Mouse (Mus musculus): ENCODE results near the gene Pck2. TPM values are rescaled to one million over a fixed set of nuclear protein-coding genes. Genes with fewer than 3 reads are reported as not detected.

Gene Pck2
- polyA plus RNA-seq, 1 experiment from 2014 or later: 19.2 TPM

DNA sequence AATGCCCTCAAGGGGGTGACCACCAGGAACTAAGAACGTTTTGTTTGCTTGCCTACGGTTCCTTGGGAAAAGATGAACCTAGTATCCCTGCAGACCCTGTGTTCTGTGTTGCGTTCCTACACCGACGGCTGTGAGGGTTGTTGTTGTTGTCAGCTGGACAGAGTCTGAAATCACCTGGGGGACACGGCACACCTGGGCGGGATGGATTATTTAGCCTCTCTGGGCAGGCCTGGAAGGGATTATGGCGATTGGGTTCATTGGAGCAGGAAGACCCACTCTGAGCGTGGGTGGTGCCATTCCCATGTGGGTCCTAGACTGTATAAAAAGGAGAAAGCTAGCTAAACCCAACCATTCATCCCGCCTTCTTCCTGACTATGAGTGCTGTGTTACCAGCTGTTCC is 21.8 kb downstream of the Pck2 start:
- DNase-seq (ENCODE audit: low spot score) (no peak), ATAC-seq (ENCODE audit: low FRiP score) (no peak)
- no peak overlapping the region for H3K9ac ChIP-seq
- no peak overlapping the region for H3K27ac ChIP-seq
- WGBS: 88% methylated on average over 10 of the region's 10 CpGs
- H3K4me2 ChIP-seq (replicated peaks): peak overlapping the region; percentile 84
- no peaks in the 10 kb centered on the region for H3K27me3 ChIP-seq (ENCODE audit: control insufficient read depth, insufficient read depth, low read length)
- no peaks in the 10 kb centered on the region for H3K9me3 ChIP-seq (ENCODE audit: control insufficient read depth, low read length)
- peaks cover 15% of the 10 kb centered on the region for H3K4me1 ChIP-seq (replicated peaks; ENCODE audit: control insufficient read depth, insufficient read depth, low read length)
- H3K4me3 ChIP-seq (replicated peaks; ENCODE audit: low read length): no peak overlapping the region
- H3K36me3 ChIP-seq (replicated peaks; ENCODE audit: control insufficient read depth, insufficient read depth): peaks cover 45% of the 10 kb centered on the region

GRCm38 (mm10) chr14:55563249-55563648 is 23.2 kb downstream of the Pck2 start:
- Histone ChIP-seq H3K4me3 (replicated peaks; ENCODE audit: low read length) (no peak overlapping the region), H3K4me1 (replicated peaks; ENCODE audit: control insufficient read depth, insufficient read depth, low read length) (peaks cover 15% of the 10 kb centered on the region), H3K9me3 (ENCODE audit: control insufficient read depth, low read length) (no peaks in the 10 kb centered on the region), H3K4me2 (replicated peaks) (no peak overlapping the region), H3K27ac (no peak overlapping the region), H3K36me3 (replicated peaks; ENCODE audit: control insufficient read depth, insufficient read depth) (peaks cover 57% of the 10 kb centered on the region), H3K9ac (no peak overlapping the region), H3K27me3 (ENCODE audit: control insufficient read depth, insufficient read depth, low read length) (no peaks in the 10 kb centered on the region)
- DNase-seq (ENCODE audit: low spot score) (no peak), ATAC-seq (ENCODE audit: low FRiP score) (no peak)
- WGBS: 91% methylated on average over 11 of the region's 11 CpGs

DNA sequence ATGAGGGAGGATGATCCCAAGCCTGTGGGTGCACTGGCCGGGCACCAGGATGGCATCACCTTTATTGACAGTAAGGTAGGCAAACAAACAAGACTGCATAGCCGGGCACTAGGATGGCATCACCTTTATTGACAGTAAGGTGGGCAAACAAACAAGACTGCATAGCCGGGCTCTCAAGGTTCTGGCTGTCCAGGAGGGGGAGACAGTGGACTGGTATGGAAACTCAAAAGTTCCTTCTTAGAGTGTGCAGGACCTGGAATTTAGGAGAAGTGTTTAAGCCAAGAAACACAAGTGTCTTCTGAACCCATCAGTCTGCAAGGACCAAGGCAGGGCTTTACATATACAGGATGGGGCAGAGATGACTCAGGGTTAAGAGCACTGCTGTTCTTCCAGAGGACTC is 25.7 kb downstream of the Pck2 start:
- ATAC-seq (ENCODE audit: low FRiP score) (no peak), DNase-seq (ENCODE audit: low spot score) (no peak)
- no peaks in the 10 kb centered on the region for H3K9me3 ChIP-seq (ENCODE audit: control insufficient read depth, low read length)
- WGBS: 90% methylated on average over 3 of the region's 3 CpGs
- H3K4me2 ChIP-seq (replicated peaks): no peak overlapping the region
- peaks cover 82% of the 10 kb centered on the region for H3K36me3 ChIP-seq (replicated peaks; ENCODE audit: control insufficient read depth, insufficient read depth)
- H3K9ac ChIP-seq: no peak overlapping the region
- H3K27ac ChIP-seq: no peak overlapping the region
- no peak overlapping the region for H3K4me3 ChIP-seq (replicated peaks; ENCODE audit: low read length)
- no peaks in the 10 kb centered on the region for H3K27me3 ChIP-seq (ENCODE audit: control insufficient read depth, insufficient read depth, low read length)
- peaks cover 9% of the 10 kb centered on the region for H3K4me1 ChIP-seq (replicated peaks; ENCODE audit: control insufficient read depth, insufficient read depth, low read length)

GRCm38 (mm10) chr14:55567496-55567895 is 27.4 kb downstream of the Pck2 start:
- H3K9me3 ChIP-seq (ENCODE audit: control insufficient read depth, low read length): no peaks in the 10 kb centered on the region
- DNase-seq (ENCODE audit: low spot score) (no peak), ATAC-seq (ENCODE audit: low FRiP score) (no peak)
- H3K27me3 ChIP-seq (ENCODE audit: control insufficient read depth, insufficient read depth, low read length): no peaks in the 10 kb centered on the region
- no peak overlapping the region for H3K4me2 ChIP-seq (replicated peaks)
- no peak overlapping the region for H3K27ac ChIP-seq
- no peaks in the 10 kb centered on the region for H3K4me1 ChIP-seq (replicated peaks; ENCODE audit: control insufficient read depth, insufficient read depth, low read length)
- H3K9ac ChIP-seq: no peak overlapping the region
- peaks cover 80% of the 10 kb centered on the region for H3K36me3 ChIP-seq (replicated peaks; ENCODE audit: control insufficient read depth, insufficient read depth)
- no peak overlapping the region for H3K4me3 ChIP-seq (replicated peaks; ENCODE audit: low read length)
- 90% methylated on average over 3 of the region's 3 CpGs for WGBS

DNA sequence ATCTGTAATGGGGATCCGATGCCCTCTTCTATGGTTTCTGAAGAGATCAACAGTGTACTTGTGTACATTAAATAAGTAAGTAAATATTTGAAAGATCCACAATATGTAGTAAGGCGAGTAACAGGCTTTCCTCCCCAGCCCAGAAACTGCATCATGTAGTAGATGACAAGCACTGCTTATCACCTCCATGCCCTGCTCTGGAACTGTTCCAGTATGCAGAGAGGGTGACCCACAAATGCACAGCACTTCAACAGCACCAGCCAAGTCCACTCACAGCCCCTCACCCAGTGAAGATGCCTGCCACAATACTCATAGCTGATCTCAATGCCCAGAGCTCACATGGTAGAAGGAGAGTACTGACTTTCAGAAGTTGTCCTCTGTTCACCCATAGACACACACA is 30.5 kb downstream of the Pck2 start:
- Histone ChIP-seq H3K27me3 (ENCODE audit: control insufficient read depth, insufficient read depth, low read length) (no peaks in the 10 kb centered on the region), H3K36me3 (replicated peaks; ENCODE audit: control insufficient read depth, insufficient read depth) (peaks cover 50% of the 10 kb centered on the region), H3K9me3 (ENCODE audit: control insufficient read depth, low read length) (no peaks in the 10 kb centered on the region), H3K4me2 (replicated peaks) (no peak overlapping the region), H3K27ac (no peak overlapping the region), H3K9ac (no peak overlapping the region), H3K4me3 (replicated peaks; ENCODE audit: low read length) (no peak overlapping the region), H3K4me1 (replicated peaks; ENCODE audit: control insufficient read depth, insufficient read depth, low read length) (no peaks in the 10 kb centered on the region)
- WGBS: 98% methylated on average over 2 of the region's 2 CpGs
- ATAC-seq (ENCODE audit: low FRiP score) (no peak), DNase-seq (ENCODE audit: low spot score) (no peak)

- ATAC-seq (ENCODE audit: low FRiP score) (no peak), DNase-seq (ENCODE audit: low spot score) (no peak)
- no peak overlapping the region for H3K9ac ChIP-seq
- H3K27ac ChIP-seq: no peak overlapping the region
- H3K36me3 ChIP-seq (replicated peaks; ENCODE audit: control insufficient read depth, insufficient read depth): peaks cover 38% of the 10 kb centered on the region
- no peaks in the 10 kb centered on the region for H3K27me3 ChIP-seq (ENCODE audit: control insufficient read depth, insufficient read depth, low read length)
- no peak overlapping the region for H3K4me2 ChIP-seq (replicated peaks)
- H3K4me1 ChIP-seq (replicated peaks; ENCODE audit: control insufficient read depth, insufficient read depth, low read length): no peaks in the 10 kb centered on the region
- no peak overlapping the region for H3K4me3 ChIP-seq (replicated peaks; ENCODE audit: low read length)
- no peaks in the 10 kb centered on the region for H3K9me3 ChIP-seq (ENCODE audit: control insufficient read depth, low read length)
Observed at GRCm38 (mm10) chr14:55571760-55572159, 31.7 kb downstream of the Pck2 start.

DNA sequence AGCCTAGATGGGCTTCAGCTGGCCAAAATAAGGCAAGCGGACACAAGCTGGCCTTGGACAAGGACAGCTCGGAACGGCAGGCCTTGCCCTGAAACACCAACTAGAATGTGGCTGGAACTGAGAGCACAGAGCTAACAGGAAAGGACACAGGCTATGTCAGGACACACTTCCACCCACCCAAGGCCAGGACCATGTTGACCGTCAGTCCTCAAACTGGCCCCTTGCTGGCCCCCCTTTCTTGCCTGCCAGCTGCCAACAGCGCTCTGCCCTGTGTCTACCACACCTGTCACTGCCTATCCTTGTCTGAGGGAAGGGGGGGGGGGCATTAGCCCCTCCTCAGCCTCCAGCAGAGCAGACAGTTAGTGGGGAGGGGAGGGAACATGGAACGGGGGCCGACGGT is 35.2 kb downstream of the Pck2 start, which contains the start of gene Fitm1:
Gene Fitm1 (plus strand): TSS at position 316 of the 400 bp plus-strand sequence.
- WGBS: 80% methylated on average over 8 of the region's 8 CpGs
- no peak within 1 kb of the TSS for H3K4me3 ChIP-seq (replicated peaks; ENCODE audit: low read length)
- H3K27ac ChIP-seq: no peak within 1 kb of the TSS
- H3K36me3 ChIP-seq (replicated peaks; ENCODE audit: control insufficient read depth, insufficient read depth): peaks cover 7% of the 10 kb centered on the region; the same call in 1 of the 2 replicates
- H3K9ac ChIP-seq: no peak within 1 kb of the TSS
- peaks cover 10% of the 10 kb centered on the region for H3K4me1 ChIP-seq (replicated peaks; ENCODE audit: control insufficient read depth, insufficient read depth, low read length)
- no peak within 1 kb of the TSS for H3K4me2 ChIP-seq (replicated peaks)
- no peaks in the 10 kb centered on the region for H3K9me3 ChIP-seq (ENCODE audit: control insufficient read depth, low read length)
- ATAC-seq (ENCODE audit: low FRiP score) (no peak), DNase-seq (ENCODE audit: low spot score) (no peak)
- H3K27me3 ChIP-seq (ENCODE audit: control insufficient read depth, insufficient read depth, low read length): no peaks in the 10 kb centered on the region

GRCm38 (mm10) chr14:55575711-55576110 is 35.6 kb downstream of the Pck2 start:
- Histone ChIP-seq H3K4me2 (replicated peaks) (no peak overlapping the region), H3K9ac (no peak overlapping the region), H3K27me3 (ENCODE audit: control insufficient read depth, insufficient read depth, low read length) (no peaks in the 10 kb centered on the region), H3K4me3 (replicated peaks; ENCODE audit: low read length) (no peak overlapping the region), H3K36me3 (replicated peaks; ENCODE audit: control insufficient read depth, insufficient read depth) (peaks cover 7% of the 10 kb centered on the region; the same call in 1 of the 2 replicates), H3K27ac (no peak overlapping the region), H3K9me3 (ENCODE audit: control insufficient read depth, low read length) (no peaks in the 10 kb centered on the region), H3K4me1 (replicated peaks; ENCODE audit: control insufficient read depth, insufficient read depth, low read length) (peaks cover 10% of the 10 kb centered on the region)
- WGBS: 77% methylated on average over 13 of the region's 13 CpGs
- DNase-seq (ENCODE audit: low spot score): no peak
- ATAC-seq (ENCODE audit: low FRiP score): no peak

- DNase-seq (ENCODE audit: low spot score): no peak
- no peak overlapping the region for H3K4me3 ChIP-seq (replicated peaks; ENCODE audit: low read length)
- no peaks in the 10 kb centered on the region for H3K27me3 ChIP-seq (ENCODE audit: control insufficient read depth, insufficient read depth, low read length)
- H3K4me2 ChIP-seq (replicated peaks): no peak overlapping the region
- H3K9me3 ChIP-seq (ENCODE audit: control insufficient read depth, low read length): no peaks in the 10 kb centered on the region
- H3K36me3 ChIP-seq (replicated peaks; ENCODE audit: control insufficient read depth, insufficient read depth): peaks cover 8% of the 10 kb centered on the region; the same call in 1 of the 2 replicates
- H3K4me1 ChIP-seq (replicated peaks; ENCODE audit: control insufficient read depth, insufficient read depth, low read length): peaks cover 10% of the 10 kb centered on the region
- ATAC-seq (ENCODE audit: low FRiP score): no peak
- no peak overlapping the region for H3K9ac ChIP-seq
- no peak overlapping the region for H3K27ac ChIP-seq
- 81% methylated on average over 16 of the region's 16 CpGs for WGBS
Observed at GRCm38 (mm10) chr14:55576376-55576775, 36.3 kb downstream of the Pck2 start.
